Mouse (Mus musculus): Measurements from ENCODE around the gene Zfp322a. TPM values are rescaled to one million over a fixed set of nuclear protein-coding genes. Genes with fewer than 3 reads are reported as not detected.
"Not testable (repeated sequence)": the region's sequence is repeated elsewhere in the genome, so short reads cannot be mapped to it uniquely, and the experiment has no call there.

The Zfp322a gene
- total and polyA plus RNA-seq, 3 experiments: 1.5 to 15.8 (median 14.8) TPM

DNA sequence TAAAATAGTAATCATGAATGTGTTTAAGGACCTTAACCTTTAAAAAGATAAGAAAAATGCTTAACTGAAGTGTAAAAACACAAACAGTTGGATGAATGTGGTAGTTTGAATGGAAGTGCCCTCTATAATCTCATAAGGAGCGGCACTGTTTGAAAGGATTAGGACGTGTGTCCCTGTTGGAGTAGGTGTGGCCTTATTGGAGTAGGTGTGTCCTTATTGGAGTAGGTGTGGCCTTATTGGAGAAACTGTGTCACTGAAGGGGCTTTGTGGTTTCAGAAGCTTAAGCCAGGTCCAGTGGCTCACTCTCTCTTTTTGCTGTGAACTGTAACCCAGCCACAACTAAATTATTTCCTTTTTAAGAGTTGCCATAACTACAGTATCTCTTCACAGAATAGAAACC is 33.6 kb upstream of the Zfp322a start:
- no peak for DNase-seq
- H3K4me3 ChIP-seq: no peak overlapping the region
- H3K36me3 ChIP-seq (ENCODE audit: control insufficient read depth, insufficient read depth, low read length): no peaks in the 10 kb centered on the region
- no peaks in the 10 kb centered on the region for H3K79me2 ChIP-seq (replicated peaks; ENCODE audit: control insufficient read depth, insufficient read depth, low read length)
- TF ChIP-seq EP300 (IDR thresholded peaks at IDR 0.05; ENCODE audit: insufficient read depth, low read depth, low read length): no peak
- no peak for TF ChIP-seq POLR2A (IDR thresholded peaks at IDR 0.05; ENCODE audit: insufficient read depth, low read depth, low read length)
- no peak for TF ChIP-seq CTCF (IDR thresholded peaks at IDR 0.05)
- intact Hi-C loops (cut with DNase I): loop anchor here (5.0 kb wide), 1 partner anchor 105 kb away; no protein-coding TSS in a partner anchor
- no peak overlapping the region for H3K27ac ChIP-seq
- H3K9ac ChIP-seq (ENCODE audit: low read depth, low read length): no peak overlapping the region
- peaks cover 6% of the 10 kb centered on the region for H3K27me3 ChIP-seq (ENCODE audit: control insufficient read depth, insufficient read depth, low read length)
- WGBS: 40% methylated on average over 2 of the region's 2 CpGs
- H3K4me1 ChIP-seq (ENCODE audit: control insufficient read depth, insufficient read depth, low read length): peaks cover 2% of the 10 kb centered on the region; the same call in 1 of the 2 replicates

GRCm38 (mm10) chr13:23401683-23402527 is 32.9 kb upstream of the Zfp322a start:
- H3K4me1 ChIP-seq (ENCODE audit: control insufficient read depth, insufficient read depth, low read length): peaks cover 2% of the 10 kb centered on the region; the same call in 1 of the 2 replicates
- peak overlapping the region; percentile 19 for H3K4me3 ChIP-seq
- WGBS: 7% methylated on average over 19 of the region's 19 CpGs
- no peak overlapping the region for H3K27ac ChIP-seq
- no peak overlapping the region for H3K9ac ChIP-seq (ENCODE audit: low read depth, low read length)
- peaks cover 8% of the 10 kb centered on the region for H3K27me3 ChIP-seq (ENCODE audit: control insufficient read depth, insufficient read depth, low read length)
- peak; percentile 73 to 78 for DNase-seq
- intact Hi-C loops (cut with DNase I): loop anchor here (1.0 to 5.0 kb wide), 2 partner anchors 10 to 105 kb away; no protein-coding TSS in a partner anchor
- H3K79me2 ChIP-seq (replicated peaks; ENCODE audit: control insufficient read depth, insufficient read depth, low read length): no peaks in the 10 kb centered on the region
- no peak for TF ChIP-seq POLR2A (IDR thresholded peaks at IDR 0.05; ENCODE audit: insufficient read depth, low read depth, low read length)
- H3K36me3 ChIP-seq (ENCODE audit: control insufficient read depth, insufficient read depth, low read length): no peaks in the 10 kb centered on the region

GRCm38 (mm10) chr13:23400771-23401682 is 32.0 kb upstream of the Zfp322a start:
- 16% methylated on average over 24 of the region's 24 CpGs for WGBS
- Histone ChIP-seq H3K9ac (ENCODE audit: low read depth, low read length) (no peak overlapping the region), H3K27me3 (ENCODE audit: control insufficient read depth, insufficient read depth, low read length) (peaks cover 10% of the 10 kb centered on the region), H3K27ac (no peak overlapping the region), H3K36me3 (ENCODE audit: control insufficient read depth, insufficient read depth, low read length) (no peaks in the 10 kb centered on the region), H3K4me1 (ENCODE audit: control insufficient read depth, insufficient read depth, low read length) (peaks cover 3% of the 10 kb centered on the region; the same call in 1 of the 2 replicates), H3K79me2 (replicated peaks; ENCODE audit: control insufficient read depth, insufficient read depth, low read length) (no peaks in the 10 kb centered on the region), H3K4me3 (no peak overlapping the region)
- intact Hi-C loops (cut with DNase I): loop anchor here (1.0 to 5.0 kb wide), 2 partner anchors 11 to 104 kb away; no protein-coding TSS in a partner anchor
- no peak for DNase-seq
- TF ChIP-seq POLR2A (IDR thresholded peaks at IDR 0.05; ENCODE audit: insufficient read depth, low read depth, low read length) (no peak), EP300 (IDR thresholded peaks at IDR 0.05; ENCODE audit: insufficient read depth, low read depth, low read length) (no peak), CTCF (IDR thresholded peaks at IDR 0.05) (no peak)

- DNase-seq; H3K36me3 ChIP-seq (ENCODE audit: control insufficient read depth, insufficient read depth, low read length); H3K79me2 ChIP-seq (replicated peaks; ENCODE audit: control insufficient read depth, insufficient read depth, low read length); H3K27ac ChIP-seq; H3K9ac ChIP-seq (ENCODE audit: low read depth, low read length); intact Hi-C loops (cut with DNase I); H3K4me3 ChIP-seq; H3K4me1 ChIP-seq (ENCODE audit: control insufficient read depth, insufficient read depth, low read length): not testable (repeated sequence)
- peaks cover 19% of the 10 kb centered on the region for H3K27me3 ChIP-seq (ENCODE audit: control insufficient read depth, insufficient read depth, low read length)
- WGBS: 18% methylated on average over 14 of the region's 14 CpGs
Measured at GRCm38 (mm10) chr13:23396913-23397312, 27.9 kb upstream of the Zfp322a start.

DNA sequence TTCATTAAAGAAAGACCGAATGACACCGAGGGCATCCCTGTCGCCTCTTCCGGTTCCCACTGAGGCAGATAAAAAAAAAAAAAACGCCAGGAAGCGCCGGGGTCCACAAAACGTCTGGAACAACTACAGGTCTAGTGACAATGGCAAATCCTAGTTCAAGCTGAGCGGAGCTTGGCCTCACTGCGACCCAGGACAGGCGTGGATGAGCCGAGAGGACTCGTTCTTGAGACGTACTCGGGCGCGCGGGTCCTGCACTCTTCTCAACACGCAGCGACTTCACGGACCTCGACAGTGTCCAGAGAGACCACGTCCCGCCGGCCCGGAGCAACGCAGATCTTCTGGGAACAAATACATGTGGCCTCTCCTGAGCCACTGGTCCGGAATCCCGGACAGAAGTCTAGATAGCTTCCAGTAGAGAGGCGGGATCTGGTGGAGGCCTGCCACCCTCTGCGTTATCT is 27.3 kb upstream of the Zfp322a start:
- Histone ChIP-seq H3K4me1 (ENCODE audit: control insufficient read depth, insufficient read depth, low read length) (peaks cover 1% of the 10 kb centered on the region; the same call in 1 of the 2 replicates), H3K27me3 (ENCODE audit: control insufficient read depth, insufficient read depth, low read length) (peaks cover 17% of the 10 kb centered on the region), H3K9ac (ENCODE audit: low read depth, low read length) (no peak overlapping the region), H3K4me3 (no peak overlapping the region; the same call in 1 of the 2 replicates), H3K36me3 (ENCODE audit: control insufficient read depth, insufficient read depth, low read length) (no peaks in the 10 kb centered on the region; the same call in 1 of the 2 replicates), H3K27ac (no peak overlapping the region), H3K79me2 (replicated peaks; ENCODE audit: control insufficient read depth, insufficient read depth, low read length) (no peaks in the 10 kb centered on the region)
- no peak for TF ChIP-seq CTCF (IDR thresholded peaks at IDR 0.05)
- TF ChIP-seq EP300 (IDR thresholded peaks at IDR 0.05; ENCODE audit: insufficient read depth, low read depth, low read length): no peak
- TF ChIP-seq POLR2A (IDR thresholded peaks at IDR 0.05; ENCODE audit: insufficient read depth, low read depth, low read length): no peak
- intact Hi-C loops (cut with DNase I): no loop called here
- DNase-seq: peak in 1 of 2 experiments; percentile 14
- WGBS: under 1% methylated on average over 31 of the region's 31 CpGs
